Mouse (Mus musculus) cerebral cortex, adult 2 months (tissue): Measurements from ENCODE around the gene 2410004P03Rik.

Experiments
- WGBS: fragments of 180-500 bp; shearing (Covaris S2); methylation state at CpG from one replicate; pipeline ENCODE4 v1.1.7; 2018; 5-methylcytosine and 5-hydroxymethylcytosine counted together

The 2410004P03Rik gene

DNA sequence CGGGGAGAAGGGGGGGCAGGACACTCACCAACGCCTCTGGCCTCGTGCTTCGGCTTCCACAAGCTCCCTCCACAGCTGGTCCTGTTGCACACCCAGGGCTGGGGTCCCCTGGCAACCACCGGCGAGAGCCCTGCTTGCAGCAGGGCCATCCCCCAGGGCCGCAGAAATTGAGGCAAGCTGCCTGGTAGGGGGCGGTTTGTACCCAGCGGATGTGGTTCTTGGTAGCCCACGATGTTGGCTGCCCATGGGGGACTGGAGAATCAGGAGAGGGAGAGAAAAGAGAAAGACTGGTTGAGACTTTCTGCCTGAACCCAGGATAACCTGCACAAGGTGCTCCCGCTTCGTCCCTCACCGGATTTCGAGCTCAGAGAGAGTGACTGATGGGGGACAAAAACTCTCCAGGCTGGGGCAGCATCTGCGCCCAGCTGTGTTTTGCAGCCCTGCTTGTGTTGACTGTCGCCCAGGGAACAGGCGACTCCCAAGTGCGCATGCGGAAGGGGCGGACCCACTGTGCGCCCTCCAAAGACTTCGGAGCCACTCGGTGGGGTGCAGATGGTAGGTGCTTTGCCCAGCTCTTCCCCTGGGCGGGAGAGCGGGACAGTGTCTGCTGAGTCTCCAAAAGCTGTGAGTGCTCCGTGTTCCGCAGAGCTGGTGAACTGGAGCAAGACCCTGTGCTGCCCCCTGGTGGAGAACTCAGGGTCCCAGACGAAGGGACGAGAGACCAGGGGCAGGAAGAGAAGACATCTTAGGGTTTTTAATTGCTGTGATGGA, at the start of gene 2410004P03Rik:
2410004P03Rik (minus strand) TSS at position 628 of the 771 bp plus-strand sequence.
- 7% methylated on average over 29 of the region's 29 CpGs for WGBS

DNA sequence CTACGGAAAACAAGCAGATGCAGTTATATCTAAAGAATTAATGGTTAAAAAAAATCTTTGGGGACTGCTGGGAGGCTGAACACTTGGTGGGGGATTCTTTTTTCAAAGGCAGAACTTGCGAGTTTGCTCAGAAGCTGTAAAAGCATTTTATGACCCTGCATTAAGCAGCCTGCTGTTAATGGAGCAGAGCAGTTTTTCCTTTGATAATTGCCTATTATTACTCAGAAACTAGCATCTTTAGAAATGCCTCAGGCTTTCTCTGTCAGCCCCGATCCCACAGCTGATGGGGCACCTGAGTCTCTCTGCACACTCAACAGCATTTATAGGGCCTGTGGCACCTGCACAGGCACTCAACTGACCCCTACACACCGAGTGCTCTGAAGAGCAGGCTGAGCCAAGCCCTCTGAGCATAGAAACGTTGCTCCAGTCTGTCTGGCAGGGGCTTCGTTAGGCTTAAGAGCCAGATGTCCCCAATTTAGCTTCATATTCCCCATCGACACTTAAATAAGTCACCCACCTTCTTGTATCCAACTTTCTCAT, 49.7 kb upstream of the 2410004P03Rik start:
- 38% methylated on average over 7 of the region's 7 CpGs for WGBS

DNA sequence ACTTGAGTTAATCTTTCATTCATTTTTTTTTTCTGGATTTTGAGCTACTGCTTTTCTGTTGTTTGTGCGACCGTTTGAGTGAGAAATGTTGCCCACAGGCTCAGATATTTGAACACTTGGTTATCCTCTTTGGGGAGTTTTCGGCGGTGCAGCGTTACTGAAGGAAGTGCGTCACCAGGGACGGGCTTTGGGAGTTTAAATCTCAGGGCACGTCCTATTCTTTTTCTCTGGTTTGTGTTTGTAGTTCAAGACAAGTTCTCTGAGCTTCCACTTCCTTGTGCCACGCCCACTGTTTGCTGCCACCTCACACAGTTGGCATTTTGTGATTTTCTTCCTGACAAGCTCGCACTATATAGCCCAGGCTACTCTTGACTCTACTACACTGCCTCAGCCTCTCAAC, 47.0 kb upstream of the 2410004P03Rik start:
- WGBS: 73% methylated on average over 10 of the region's 10 CpGs

DNA sequence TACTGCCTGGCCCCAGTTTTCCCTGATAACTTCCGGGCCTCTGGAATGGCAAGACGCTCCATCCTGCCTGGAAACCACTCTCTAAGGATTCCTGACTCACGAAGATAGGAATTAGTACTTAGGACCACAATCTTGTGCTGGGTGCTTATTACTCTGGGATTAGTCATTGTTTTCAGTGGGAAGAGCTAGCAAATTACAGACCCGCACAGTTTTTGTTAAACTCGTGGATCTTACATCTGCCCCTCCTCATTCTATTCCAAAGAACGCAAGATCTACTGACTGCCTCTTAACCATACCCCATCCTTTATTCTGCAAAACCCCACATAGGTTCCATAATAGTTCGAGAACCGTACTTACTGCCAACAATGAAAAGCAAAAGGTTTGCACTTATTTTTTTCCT, 45.6 kb upstream of the 2410004P03Rik start:
- 68% methylated on average over 8 of the region's 8 CpGs for WGBS

DNA sequence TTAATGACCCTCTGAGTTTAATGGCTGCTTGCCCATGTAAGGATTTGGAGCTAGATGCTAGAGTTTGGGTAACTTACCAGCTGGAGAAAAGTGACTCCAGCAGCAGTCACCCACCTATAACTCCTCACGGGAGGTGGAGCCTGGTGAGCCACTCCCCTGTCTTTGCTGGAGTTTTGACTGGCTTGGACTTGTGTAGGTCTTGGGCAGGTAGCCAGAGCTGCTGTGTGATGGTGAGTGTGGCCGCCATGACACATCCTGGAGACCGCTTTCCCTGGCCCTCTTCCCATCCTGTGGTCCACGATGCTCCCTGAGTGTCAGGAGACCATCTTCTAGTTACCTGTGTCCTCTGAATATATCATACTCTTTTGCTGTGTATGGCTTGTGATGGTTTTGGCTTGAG, 44.2 kb upstream of the 2410004P03Rik start:
- 86% methylated on average over 4 of the region's 4 CpGs for WGBS

DNA sequence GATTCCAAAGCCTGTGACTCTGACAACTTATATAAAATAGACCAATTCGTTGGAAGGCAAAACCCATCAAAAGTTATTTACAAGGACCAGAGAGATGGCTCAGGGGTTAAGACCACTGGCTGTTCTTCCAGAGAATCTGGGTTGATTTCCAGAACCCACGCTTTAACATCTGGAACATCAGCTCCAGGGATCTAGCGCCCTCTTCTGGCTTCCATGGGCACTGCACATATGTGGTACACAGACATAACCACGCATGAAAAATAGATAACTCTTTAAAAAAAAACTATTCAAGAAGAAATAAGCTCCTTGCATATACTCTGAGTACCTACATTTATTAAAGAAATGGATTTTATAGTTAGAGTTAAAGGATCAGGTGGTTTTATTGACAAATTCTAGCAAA, 43.2 kb upstream of the 2410004P03Rik start:
- 57% methylated on average over 4 of the region's 4 CpGs for WGBS

DNA sequence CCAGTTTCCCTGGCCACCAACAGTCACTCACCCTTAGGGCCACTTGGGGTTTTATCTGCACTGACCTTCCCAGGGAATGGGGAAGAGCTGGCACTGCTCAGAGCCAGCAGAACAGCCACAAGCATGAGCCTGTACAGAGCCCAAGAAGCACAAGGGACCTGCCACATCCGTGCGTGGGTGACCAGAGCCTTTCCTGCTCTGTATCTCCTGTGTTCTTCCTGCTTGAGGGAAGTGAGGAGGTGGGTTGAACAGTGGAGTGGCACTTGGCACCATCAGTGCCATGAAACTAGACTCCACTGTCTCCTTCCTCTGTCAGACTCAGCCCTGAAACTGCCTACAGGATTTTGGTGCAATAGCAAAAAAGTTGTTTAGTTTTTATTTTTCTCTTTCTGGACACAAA, 41.1 kb upstream of the 2410004P03Rik start:
- 46% methylated on average over 2 of the region's 2 CpGs for WGBS

DNA sequence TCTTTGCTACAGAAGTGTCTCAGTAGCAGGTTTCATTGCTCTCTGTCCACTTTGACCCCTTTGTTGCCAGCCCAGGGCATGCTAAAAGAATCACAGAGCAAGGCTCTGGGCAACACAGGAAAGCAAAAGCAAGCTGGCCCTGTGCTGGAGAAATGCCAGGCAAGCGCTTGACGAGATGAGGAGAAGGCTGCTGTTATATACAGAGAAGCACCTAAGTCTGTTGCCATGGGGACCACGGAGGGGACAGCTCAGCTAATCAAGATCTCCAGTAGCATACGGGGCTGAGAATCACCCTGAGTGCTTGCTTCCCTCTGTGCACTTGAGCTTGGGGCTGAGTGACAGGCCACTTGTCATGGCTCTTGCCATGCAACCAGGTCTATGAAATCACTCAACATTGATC, 39.5 kb upstream of the 2410004P03Rik start:
- WGBS: 29% methylated on average over 4 of the region's 4 CpGs

DNA sequence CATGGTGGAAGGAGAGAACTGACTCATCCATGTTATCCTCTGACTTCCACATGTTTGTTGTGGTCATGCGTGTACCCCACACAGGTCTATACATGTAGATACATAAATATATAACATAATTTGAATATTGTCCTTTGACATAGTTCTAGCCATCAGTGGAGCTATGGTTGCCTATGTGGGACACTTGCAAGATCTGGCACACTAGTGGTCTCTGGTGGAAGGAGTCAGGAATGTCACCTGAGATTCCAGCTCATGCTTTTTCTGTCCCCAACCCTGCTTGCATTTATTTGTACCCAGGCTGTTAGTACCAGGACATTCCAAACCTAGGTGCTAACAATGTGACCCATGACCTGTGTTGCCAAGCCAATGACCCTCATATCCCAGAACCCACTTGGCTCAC, 38.3 kb upstream of the 2410004P03Rik start:
- 97% methylated on average over 1 of the region's 1 CpGs for WGBS

DNA sequence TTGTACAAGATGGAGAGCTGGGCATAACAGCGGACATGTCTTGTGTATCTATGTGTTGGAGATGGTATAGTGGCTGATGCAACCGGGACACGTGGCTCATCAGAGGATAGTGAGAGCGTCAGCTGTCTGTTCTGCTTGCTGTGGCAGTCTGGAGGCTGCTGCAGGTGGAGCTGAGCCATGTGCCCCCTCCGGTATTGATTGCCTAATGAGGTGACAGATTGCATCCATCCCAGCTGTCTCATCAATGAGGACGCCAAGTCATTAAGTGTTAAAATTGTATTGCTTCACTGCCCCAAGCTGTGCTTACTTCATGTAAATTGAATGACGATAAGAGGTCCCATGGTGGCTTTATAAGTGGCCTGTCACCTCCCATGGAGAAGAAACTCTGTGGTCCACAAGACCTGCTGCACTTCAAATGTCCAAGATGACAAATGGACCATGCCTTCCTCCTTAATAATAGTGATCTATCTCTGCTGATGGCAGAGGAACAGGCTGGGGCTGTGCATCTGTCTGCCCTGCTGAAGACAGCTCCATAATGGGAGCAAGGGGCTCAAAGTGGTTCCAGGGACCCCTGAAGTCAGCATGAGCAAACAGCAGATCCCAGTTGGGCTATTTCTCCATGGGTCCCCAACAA, 37.6 kb upstream of the 2410004P03Rik start:
- 75% methylated on average over 7 of the region's 7 CpGs for WGBS

DNA sequence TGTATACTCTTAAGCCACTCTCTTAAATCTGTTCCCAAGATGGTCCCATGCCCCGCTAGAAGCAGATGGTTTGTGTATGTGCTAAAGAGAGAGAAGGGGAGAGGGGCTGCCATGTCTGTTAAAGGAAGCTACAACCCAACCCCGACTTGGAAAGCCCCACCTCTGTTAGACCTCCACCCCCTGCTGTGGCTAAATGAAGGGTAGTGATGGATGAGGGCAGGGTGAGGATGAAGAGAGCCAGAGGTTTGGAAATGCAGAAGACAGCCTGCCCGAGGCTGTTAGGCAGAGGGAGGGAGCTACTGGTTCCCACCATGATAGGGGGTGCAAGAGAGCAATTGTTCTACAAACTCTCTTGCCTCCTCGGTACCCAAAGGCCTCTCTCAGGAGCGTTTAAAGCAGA, 31.8 kb upstream of the 2410004P03Rik start:
- WGBS: 65% methylated on average over 5 of the region's 5 CpGs

DNA sequence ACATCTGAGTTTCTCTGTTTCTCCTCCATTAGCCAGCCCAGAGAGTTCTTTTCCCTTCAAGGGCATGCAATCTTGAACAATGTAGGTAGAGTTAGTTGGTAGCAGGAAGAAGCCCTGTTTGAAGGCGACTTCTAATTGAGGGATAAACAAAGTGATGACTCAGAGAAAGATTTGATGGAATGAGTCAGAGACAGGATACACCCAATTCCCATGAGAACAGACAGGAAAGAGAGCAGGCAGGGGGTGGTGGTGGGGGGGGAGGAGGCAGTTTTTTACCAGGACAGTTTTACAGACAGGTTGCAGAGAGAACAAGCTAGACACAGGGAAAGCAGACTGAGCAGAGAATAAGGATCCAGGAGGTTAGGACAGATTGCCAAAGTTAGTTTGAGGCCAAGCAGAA, 29.0 kb upstream of the 2410004P03Rik start:
- WGBS: 23% methylated on average over 1 of the region's 1 CpGs

DNA sequence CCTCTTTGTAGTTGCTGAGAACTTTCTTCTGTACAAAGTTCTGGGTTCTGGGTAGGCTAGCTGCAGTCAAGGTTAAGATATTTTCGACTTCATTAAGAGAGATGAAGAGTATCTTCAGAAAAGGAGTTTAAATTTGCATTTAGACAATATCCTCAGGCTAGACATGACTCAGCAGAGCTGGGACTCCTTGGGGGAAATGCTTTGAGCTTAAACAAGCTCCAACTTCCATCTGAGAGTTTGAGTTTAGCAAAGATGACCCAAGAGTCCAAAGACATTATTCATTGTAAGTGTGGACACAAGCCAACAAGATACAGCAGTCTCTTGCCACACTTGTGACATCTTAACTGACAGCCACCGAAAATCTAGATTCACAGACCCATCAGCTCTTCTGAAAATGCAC, 27.9 kb upstream of the 2410004P03Rik start:
- 59% methylated on average over 2 of the region's 2 CpGs for WGBS

DNA sequence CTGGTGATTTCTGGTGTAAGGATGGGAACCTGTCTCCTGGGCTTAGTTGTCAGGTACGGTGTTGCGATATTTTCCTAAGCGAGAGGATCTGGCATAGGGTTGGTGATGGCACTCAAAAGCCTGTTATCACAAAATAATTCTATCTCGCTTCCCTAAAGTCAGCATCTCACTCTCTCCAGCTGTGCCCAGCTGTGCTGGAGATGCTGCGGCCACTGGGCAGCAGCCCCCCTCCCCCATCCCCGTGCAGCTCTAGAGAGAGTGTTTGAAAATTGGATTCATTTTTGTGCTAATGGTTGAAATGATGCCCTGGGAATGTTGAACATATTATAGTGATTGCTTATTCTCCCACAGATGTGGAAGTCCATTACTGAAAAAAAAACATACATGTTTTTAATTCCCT, 26.7 kb upstream of the 2410004P03Rik start:
- 83% methylated on average over 6 of the region's 6 CpGs for WGBS

DNA sequence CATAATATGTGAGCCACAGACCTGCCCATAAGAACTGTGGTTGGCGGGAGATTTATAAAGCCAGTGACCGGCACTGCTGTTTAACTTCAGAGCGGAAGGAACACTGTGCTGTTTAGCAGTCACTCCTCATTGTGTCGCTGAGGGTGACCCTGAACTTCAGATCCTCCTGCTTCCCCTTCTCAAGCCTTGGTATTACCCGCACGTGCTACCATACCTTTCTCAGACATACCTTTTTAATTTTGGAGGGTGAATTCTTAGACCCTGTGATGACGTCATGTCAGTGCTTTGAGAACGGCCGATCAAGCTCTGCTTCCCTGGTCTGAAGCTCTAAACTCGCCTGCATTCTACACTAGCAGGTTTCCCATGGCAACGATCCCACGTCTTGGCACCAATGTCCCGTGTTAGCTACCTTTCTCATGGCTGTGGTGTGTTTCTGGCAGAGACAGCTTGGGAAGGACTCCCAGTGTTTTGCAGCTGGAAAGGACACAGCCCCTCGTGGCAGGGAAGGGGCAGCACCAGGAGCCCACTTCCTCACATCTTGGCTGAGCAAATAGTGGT, 25.6 kb upstream of the 2410004P03Rik start:
- 31% methylated on average over 14 of the region's 14 CpGs for WGBS

DNA sequence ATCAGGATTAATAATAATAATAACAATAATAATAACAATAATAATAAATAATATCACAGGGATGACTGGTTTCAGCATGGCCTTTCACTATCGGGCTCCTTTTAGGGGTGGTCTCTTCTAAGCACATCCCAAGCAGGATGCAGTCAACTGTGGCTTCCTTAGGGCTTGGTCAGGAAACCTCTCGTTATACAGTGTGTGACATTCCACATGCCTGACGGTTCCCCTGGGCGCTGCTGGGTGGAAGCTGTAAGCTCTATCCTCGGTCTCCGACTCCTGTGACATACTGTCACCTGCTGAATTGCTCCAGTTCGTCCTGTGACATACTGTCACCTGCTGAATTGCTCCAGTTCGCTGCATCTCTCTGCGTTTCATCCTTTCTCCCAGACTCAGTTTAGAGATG, 25.0 kb upstream of the 2410004P03Rik start:
- WGBS: 58% methylated on average over 9 of the region's 9 CpGs

DNA sequence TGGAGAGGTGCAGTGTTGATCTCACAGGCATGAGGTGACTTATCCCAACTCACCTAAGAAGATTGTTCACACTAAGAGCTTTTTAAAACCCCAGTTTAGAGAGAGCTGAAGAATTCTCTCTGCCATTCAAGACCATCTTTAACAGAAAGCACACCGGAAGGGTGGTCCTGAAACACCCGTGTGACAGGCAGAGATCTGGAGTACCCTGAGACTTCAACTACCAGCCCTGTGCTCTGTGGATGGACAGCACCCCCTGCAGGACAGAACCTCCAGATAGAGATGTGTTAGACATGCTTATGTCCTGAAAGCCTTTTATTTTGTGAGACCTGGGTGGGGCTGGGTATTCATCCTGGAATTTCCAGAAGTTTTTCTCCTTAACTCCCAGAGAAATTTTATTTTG, 23.6 kb upstream of the 2410004P03Rik start:
- 69% methylated on average over 2 of the region's 2 CpGs for WGBS

DNA sequence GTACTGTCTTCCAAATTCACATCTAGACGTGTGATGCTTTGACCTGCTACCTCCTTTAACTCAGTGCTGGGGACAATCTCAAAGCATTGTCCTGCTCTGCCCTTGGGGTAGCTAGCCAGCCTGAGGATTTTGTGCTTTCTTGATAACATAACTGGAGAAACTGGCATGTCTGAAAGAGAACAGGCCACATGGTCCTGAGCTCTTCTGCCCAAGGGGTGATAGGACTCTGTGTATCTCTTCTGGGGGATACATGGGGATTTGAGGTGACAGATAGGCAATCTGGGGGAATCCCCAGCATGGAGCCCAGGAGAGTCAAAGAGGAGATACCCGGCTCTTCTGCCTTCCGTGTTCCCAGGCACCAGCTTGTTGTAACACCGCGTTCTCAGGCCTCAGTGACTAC, 23.1 kb upstream of the 2410004P03Rik start:
- 85% methylated on average over 5 of the region's 5 CpGs for WGBS

DNA sequence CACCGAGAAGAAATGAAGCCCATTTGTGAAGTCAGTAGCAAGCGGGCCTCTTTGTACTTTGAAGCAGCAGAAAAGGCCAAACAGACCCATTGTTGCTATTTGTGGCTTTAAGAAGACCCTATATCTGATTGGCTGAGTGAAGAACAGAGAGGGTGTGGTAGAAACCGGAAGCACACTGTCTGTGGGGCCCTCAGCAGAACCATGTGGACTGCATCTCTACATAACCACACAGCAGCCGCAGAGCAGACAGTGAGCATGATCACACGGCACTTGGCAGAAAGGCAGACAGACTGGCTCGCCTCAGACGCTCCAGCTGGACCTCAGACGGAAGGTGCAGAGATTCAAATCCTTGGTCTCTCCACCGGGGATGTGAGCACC, 21.9 kb upstream of the 2410004P03Rik start:
- WGBS: 41% methylated on average over 9 of the region's 9 CpGs

DNA sequence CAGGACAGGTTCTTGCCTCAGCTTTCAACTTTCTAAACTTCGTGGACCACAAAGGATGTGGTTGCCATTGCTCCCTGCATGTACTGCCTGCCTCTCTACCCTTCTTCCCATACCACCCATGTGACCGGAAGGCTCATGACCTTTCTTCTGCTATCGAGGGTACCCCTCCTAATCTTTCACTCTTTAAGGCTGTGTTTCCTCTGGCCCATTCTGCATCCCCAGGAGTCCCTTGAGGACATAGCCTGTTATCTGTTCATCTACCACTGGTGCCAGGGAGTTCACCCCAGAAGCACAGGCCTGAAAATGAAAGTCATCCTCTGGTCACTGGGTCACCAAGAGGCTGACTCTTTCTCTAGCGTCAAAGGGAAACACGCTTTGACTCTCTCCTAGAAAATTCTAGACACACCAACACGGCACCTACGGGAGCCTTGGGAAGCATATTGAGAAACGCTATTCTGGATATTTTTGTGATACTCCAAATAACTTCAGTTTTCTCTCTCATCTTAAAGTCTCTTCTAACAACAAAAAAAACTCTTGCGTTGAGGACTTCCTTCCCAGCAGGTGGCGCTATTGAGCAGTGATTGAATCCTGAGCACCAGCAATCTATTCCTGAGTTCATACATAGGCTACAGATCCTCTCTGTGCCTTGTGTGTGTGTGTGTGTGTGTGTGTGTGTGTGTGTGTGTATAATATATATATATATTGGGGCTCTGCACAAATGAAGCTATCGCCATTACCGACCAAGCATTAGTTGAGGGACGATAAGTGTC, 21.4 kb upstream of the 2410004P03Rik start:
- WGBS: 27% methylated on average over 13 of the region's 13 CpGs

DNA sequence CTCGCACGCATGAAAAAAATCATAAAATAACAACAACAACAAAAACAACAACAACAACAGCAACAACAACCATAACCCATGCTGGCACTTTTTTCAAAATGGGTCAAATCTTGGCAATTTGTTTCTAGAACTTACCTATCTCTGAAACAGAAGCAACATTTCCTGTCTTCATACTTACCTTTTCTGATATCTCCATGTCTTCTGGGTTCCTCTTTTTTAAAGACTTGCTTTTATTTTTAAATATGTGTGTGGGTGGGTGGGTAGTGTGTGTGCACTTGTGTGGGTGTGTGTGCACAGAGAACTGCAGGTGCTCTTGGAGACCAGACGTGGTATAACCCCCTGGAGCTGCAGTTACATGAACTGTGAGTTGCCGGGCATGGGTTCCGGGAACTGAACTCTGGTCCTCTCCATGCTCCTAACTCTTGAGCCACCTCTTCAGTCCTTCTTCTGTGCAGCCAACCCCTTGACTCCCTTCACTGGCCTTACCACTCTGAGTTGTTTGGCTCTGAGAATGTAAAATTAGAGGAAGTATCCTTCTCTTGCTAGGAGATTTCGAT, 13.1 kb upstream of the 2410004P03Rik start:
- WGBS: 80% methylated on average over 6 of the region's 6 CpGs

DNA sequence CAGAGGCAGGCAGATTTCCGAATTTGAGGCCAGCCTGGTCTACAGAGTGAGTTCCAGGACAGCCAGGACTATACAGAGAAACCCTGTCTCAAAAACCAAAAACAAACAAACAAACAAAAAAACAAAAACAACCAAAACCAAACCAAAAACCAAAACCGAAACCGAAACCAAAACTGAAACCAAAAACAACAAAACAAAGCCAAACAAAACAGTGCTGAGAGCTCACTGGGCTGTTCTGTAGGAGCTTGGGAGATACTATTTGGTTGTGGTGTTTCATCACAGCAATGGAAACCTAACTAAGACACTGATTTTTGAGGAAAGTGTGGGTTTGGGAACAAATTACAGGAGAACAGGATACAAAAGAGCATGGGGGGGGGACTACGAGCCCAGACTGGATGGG, 10.6 kb upstream of the 2410004P03Rik start:
- 90% methylated on average over 4 of the region's 4 CpGs for WGBS
